Mouse (Mus musculus) CD8-positive naive resting alpha-beta T cell, adult 2 months (primary cell): ENCODE results near the gene Akap10.
"Not testable (repeated sequence)": the region's sequence is repeated elsewhere in the genome, so short reads cannot be mapped to it uniquely, and the experiment has no call there.

Experiments
- DNase-seq, 2 experiments: peaks; one replicate each; pipeline ENCODE4 v3.0.0; 2022; ENCODE audit warnings: low read depth in 2 of 2, low spot score in 2 of 2

The Akap10 gene

GRCm38 (mm10) chr11:61930640-61931586 is 861 bp upstream of the Akap10 start:
- DNase-seq, result peak in 1 of 2 experiments; percentile 5

- no peak for DNase-seq
Observed at GRCm38 (mm10) chr11:61929323-61930097, 542 bp downstream of the Akap10 start.

GRCm38 (mm10) chr11:61923309-61923708 is 6.7 kb downstream of the Akap10 start:
- no peak for DNase-seq

- DNase-seq, result no peak
Observed at GRCm38 (mm10) chr11:61919702-61920101, 10.3 kb downstream of the Akap10 start.

- no peak for DNase-seq
Observed at GRCm38 (mm10) chr11:61908315-61908714, 21.7 kb downstream of the Akap10 start.

- DNase-seq, result no peak
Observed at GRCm38 (mm10) chr11:61882183-61882582, 47.9 kb downstream of the Akap10 start.

- no peak for DNase-seq
Observed at GRCm38 (mm10) chr11:61879921-61880320, 50.1 kb downstream of the Akap10 start.

GRCm38 (mm10) chr11:61871881-61872280 is 58.2 kb downstream of the Akap10 start:
- DNase-seq, result no peak

- DNase-seq, result no peak
Observed at GRCm38 (mm10) chr11:61866856-61867255, 63.2 kb downstream of the Akap10 start.

GRCm38 (mm10) chr11:61861781-61862547 is 68.1 kb downstream of the Akap10 start:
- no peak for DNase-seq

GRCm38 (mm10) chr11:61859316-61859715 is 70.7 kb downstream of the Akap10 start:
- no peak for DNase-seq

GRCm38 (mm10) chr11:61855539-61855938 is 74.5 kb downstream of the Akap10 start:
- no peak for DNase-seq

- peak; percentile 76 to 81 for DNase-seq
Observed at GRCm38 (mm10) chr11:61854988-61855411, 75.1 kb downstream of the Akap10 start, which contains the start of gene Ulk2. Gene Ulk2, minus strand, starts transcription at chr11:61855073.

GRCm38 (mm10) chr11:61854211-61854987 is 75.7 kb downstream of the Akap10 start:
- peak; percentile 73 to 76 for DNase-seq

GRCm38 (mm10) chr11:61853659-61854058 is 76.4 kb downstream of the Akap10 start:
- no peak for DNase-seq

- no peak for DNase-seq
Observed at GRCm38 (mm10) chr11:61852916-61853315, 77.1 kb downstream of the Akap10 start.

GRCm38 (mm10) chr11:61851195-61851594 is 78.9 kb downstream of the Akap10 start:
- DNase-seq, result no peak

GRCm38 (mm10) chr11:61840663-61841062 is 89.4 kb downstream of the Akap10 start:
- DNase-seq, result not testable (repeated sequence)

GRCm38 (mm10) chr11:61839940-61840339 is 90.1 kb downstream of the Akap10 start:
- no peak for DNase-seq

GRCm38 (mm10) chr11:61839182-61839581 is 90.9 kb downstream of the Akap10 start:
- no peak for DNase-seq
